Mouse (Mus musculus) limb, embryonic 15.5 days (tissue): Measurements from ENCODE around the gene Dpp7. TPM values are rescaled to one million over a fixed set of nuclear protein-coding genes. Genes with fewer than 3 reads are reported as not detected.

Source experiments
- ATAC-seq: fragments of 200-750 bp; cut with Nextera tagmentation; 2 replicates; pipeline ENCODE4 v1.8.0; 2017; ENCODE audit warnings: low read depth, moderate TSS enrichment; ENCODE audit not compliant: insufficient number of reproducible peaks, low FRiP score, low TSS enrichment
- H3K27ac ChIP-seq: fragments of 300-500 bp; sonication (generic); 2 replicates; pipeline ENCODE4 v1.5.1; 2015; ENCODE audit warnings: moderate library complexity, mild to moderate bottlenecking, inconsistent platforms
- H3K27me3 ChIP-seq: fragments of 300-500 bp; sonication (generic); 2 replicates; pipeline ENCODE4 v1.6.1; 2015; ENCODE audit warnings: inconsistent platforms
- H3K36me3 ChIP-seq: fragments of 300-500 bp; sonication (generic); 2 replicates; pipeline ENCODE4 v1.6.1; 2015; ENCODE audit warnings: inconsistent platforms
- H3K4me1 ChIP-seq: fragments of 300-500 bp; sonication (generic); 2 replicates; pipeline ENCODE4 v1.6.1; 2015; ENCODE audit warnings: inconsistent platforms
- H3K4me2 ChIP-seq: fragments of 300-500 bp; sonication (generic); 2 replicates; pipeline ENCODE4 v1.6.1; 2015; ENCODE audit warnings: mild to moderate bottlenecking, inconsistent platforms
- H3K4me3 ChIP-seq: fragments of 300-500 bp; sonication (generic); 2 replicates; pipeline ENCODE4 v1.5.1; 2015; ENCODE audit warnings: mild to moderate bottlenecking, inconsistent platforms
- H3K9ac ChIP-seq: fragments of 300-500 bp; sonication (generic); 2 replicates; pipeline ENCODE4 v1.6.1; 2015; ENCODE audit warnings: inconsistent platforms
- H3K9me3 ChIP-seq: fragments of 300-500 bp; sonication (generic); 2 replicates; pipeline ENCODE4 v1.6.1; 2016; ENCODE audit warnings: inconsistent platforms
- WGBS: fragments of 180-500 bp; shearing (Covaris S2); methylation state at CpG from one replicate; pipeline ENCODE4 v1.1.7; 2015; 5-methylcytosine and 5-hydroxymethylcytosine counted together
- polyA plus RNA-seq: library from polyadenylated mRNA; unstranded; fragments of >200 nt; fragmentation: Nextera tagmentation; extraction: Ambion mirVana; gene quantifications from 2 replicates; pipeline ENCODE4 v1.2.1, GENCODE M21; 2015

Gene Dpp7
- polyA plus RNA-seq, 1 experiment from 2014 or later: 24.0 TPM

DNA sequence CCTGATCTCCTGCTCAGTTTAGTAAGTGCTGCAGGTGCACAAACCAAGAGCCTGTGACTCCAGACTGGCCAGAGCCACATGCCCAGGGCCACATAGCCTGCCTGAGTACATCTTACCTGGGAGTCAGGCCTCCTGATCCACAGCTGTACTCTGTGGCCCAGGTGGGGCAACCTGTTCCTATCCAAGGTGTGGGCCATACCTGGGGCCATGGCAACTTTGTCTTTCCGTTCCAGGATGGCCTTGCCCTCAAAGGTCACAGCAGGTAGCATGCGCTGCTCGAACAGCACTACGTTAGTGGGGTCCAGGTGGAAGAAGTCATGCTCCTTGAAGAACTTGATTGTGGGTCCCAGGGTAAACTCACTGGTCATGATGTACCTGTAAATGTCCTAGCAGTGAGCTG lies 8.2 kb upstream of the Dpp7 start:
- Histone ChIP-seq H3K36me3 (peaks cover 7% of the 10 kb centered on the region; the same call in 1 of the 2 replicates), H3K4me1 (peaks cover 3% of the 10 kb centered on the region), H3K4me2 (peak overlapping the region; percentile 97; the same call in 1 of the 2 replicates), H3K9ac (no peak overlapping the region), H3K27me3 (peaks cover 23% of the 10 kb centered on the region), H3K27ac (no peak overlapping the region), H3K9me3 (no peaks in the 10 kb centered on the region), H3K4me3 (peak overlapping the region; percentile 63; the same call in 1 of the 2 replicates)
- ATAC-seq: no peak
- WGBS: 87% methylated on average over 4 of the region's 4 CpGs

DNA sequence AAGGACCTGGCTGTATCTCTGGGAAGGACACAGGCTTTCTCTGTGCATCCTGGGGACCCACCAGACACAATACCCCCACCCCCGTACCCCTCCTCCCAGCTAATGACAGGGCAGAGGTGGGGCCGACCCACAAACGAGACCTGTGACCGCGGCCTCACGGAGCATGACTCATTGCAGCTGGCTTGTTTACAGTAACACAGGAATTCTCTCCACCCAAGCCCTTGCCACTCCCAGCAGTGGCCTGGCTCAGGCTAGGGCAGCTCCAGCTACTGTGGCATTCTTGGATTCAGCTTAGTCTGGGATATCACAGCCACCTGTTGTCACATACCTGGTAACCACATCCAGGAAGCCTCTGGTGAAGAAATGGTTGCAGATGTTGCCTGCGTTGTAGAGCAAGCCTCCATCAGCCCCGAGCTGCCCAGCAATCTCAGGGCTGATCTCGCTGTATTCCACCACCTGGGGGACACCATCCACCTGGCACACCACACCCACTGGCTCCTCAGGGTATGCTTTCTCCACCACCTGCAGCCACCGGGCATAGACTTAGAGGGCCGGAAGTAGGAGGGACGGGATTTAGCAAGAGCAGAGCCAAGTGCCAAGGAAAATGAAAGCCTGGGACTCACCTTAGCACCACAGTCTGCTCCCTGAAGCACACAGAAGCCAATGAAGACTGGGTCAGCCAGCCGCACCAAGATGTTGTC lies 7.5 kb upstream of the Dpp7 start:
- H3K9me3 ChIP-seq: no peaks in the 10 kb centered on the region
- no peak overlapping the region for H3K4me2 ChIP-seq
- H3K4me1 ChIP-seq: peaks cover 3% of the 10 kb centered on the region
- H3K4me3 ChIP-seq: no peak overlapping the region
- H3K9ac ChIP-seq: no peak overlapping the region
- no peak overlapping the region for H3K27ac ChIP-seq
- 48% methylated on average over 13 of the region's 13 CpGs for WGBS
- peaks cover 21% of the 10 kb centered on the region for H3K27me3 ChIP-seq
- H3K36me3 ChIP-seq: peaks cover 7% of the 10 kb centered on the region; the same call in 1 of the 2 replicates
- ATAC-seq: no peak

DNA sequence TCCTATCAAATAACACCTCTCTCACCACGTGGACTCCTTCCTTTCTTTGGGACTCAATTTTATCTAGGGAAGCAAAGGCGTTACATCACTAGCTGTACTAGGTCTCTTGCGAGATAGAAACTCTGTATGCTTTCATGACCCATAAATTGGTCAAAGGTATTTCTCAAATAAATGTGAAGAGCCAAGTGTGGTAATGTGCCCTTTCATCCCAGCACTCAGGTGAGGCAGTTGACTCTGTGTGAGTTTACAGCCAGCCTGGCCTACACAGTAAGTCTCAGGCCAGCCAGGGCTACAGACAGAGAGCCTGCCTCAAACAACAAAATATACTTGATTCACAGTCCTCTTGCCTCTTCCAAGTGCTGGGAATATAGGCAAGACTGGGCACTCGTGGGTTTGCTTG lies 3.7 kb upstream of the Dpp7 start:
- Histone ChIP-seq H3K27ac (no peak overlapping the region), H3K36me3 (peaks cover 7% of the 10 kb centered on the region; the same call in 1 of the 2 replicates), H3K4me3 (no peak overlapping the region), H3K4me2 (no peak overlapping the region), H3K9me3 (no peaks in the 10 kb centered on the region), H3K4me1 (peaks cover 21% of the 10 kb centered on the region), H3K9ac (no peak overlapping the region), H3K27me3 (peaks cover 10% of the 10 kb centered on the region)
- WGBS: 76% methylated on average over 4 of the region's 4 CpGs
- no peak for ATAC-seq

DNA sequence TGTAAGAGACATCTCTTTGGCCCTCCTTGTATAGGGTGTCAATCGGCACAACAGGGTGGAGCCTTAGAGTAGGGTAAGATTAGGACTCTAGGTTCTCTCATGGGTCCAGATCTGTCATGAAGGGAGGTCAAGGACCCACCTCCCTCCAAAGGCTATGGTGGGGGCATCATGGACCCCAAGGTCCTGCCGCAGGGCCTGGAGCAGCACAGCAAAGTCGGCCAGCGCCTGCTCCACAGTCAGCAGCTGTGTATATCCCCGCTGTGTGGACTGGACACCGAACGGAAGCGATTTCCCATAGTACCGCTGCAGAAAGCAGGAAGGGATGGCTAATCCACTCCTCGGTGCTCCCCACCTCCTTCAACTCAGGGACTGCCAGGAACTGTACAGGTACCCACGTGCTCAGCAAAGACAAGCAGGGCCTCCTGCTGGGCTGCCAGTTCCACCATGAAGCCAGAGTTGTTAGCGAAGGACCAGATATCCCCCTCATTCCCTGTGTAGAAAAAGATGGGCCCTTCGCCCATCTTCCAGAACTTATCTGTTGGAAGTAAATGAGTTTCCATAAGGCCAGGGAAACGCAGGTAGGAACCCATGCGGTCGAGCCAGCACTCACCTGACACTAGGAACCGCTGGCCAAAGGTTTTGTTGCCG lies 616 bp downstream of the Dpp7 start:
- WGBS: 36% methylated on average over 18 of the region's 18 CpGs
- Histone ChIP-seq H3K27ac (no peak overlapping the region), H3K4me2 (peak overlapping the region; percentile 88), H3K36me3 (peaks cover 34% of the 10 kb centered on the region), H3K9ac (peak overlapping the region; percentile 44), H3K9me3 (no peaks in the 10 kb centered on the region), H3K27me3 (no peaks in the 10 kb centered on the region), H3K4me3 (peak overlapping the region; percentile 56), H3K4me1 (peaks cover 21% of the 10 kb centered on the region)
- no peak for ATAC-seq

DNA sequence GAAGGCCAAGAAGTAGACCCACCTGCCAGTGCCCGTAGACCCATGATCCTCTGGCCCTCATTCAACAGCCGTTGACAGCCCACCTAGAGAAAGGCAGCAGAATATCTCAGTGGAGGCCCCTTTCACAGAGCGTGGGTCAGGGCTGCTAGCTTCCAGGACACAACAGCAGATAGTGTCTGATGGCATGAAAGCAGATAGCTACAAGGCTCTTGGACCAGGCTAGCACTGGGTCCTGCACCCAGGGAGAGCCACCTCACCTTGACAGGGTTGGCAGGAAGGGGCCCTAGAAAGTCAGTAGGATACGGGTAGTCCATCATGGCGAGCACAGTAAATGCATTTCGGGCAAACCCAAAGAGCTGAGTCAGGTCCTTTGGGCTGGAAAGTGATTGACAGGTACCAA lies 1.9 kb downstream of the Dpp7 start:
- H3K27me3 ChIP-seq: no peaks in the 10 kb centered on the region
- no peak overlapping the region for H3K27ac ChIP-seq
- no peak overlapping the region for H3K4me2 ChIP-seq
- H3K4me3 ChIP-seq: no peak overlapping the region
- peaks cover 45% of the 10 kb centered on the region for H3K36me3 ChIP-seq
- H3K9me3 ChIP-seq: no peaks in the 10 kb centered on the region
- no peak overlapping the region for H3K9ac ChIP-seq
- 85% methylated on average over 6 of the region's 6 CpGs for WGBS
- no peak for ATAC-seq
- peaks cover 21% of the 10 kb centered on the region for H3K4me1 ChIP-seq

DNA sequence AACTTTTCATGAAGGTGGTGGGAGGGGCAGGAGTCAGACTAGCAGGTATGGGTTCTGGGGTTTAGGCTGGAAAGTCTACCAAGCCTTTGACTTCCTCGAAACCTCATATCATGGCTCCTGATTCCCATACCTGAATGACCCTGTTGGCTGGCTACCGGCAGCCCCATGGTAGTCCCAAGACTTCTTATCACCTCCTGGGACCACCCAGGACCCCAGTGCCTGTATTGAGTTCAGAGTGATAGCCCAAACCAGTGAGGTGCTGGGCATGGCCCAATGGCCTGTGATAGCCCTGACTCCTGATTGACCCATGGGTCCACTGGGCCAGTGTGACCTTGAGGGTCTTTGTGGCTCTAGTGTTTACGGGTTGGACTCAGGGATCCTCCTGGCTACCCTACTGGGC lies 5.5 kb downstream of the Dpp7 start:
- Histone ChIP-seq H3K4me3 (no peak overlapping the region), H3K4me1 (peaks cover 8% of the 10 kb centered on the region), H3K4me2 (no peak overlapping the region), H3K9ac (no peak overlapping the region), H3K27ac (no peak overlapping the region), H3K36me3 (peaks cover 77% of the 10 kb centered on the region), H3K27me3 (no peaks in the 10 kb centered on the region), H3K9me3 (no peaks in the 10 kb centered on the region)
- 97% methylated on average over 3 of the region's 3 CpGs for WGBS
- ATAC-seq: no peak

DNA sequence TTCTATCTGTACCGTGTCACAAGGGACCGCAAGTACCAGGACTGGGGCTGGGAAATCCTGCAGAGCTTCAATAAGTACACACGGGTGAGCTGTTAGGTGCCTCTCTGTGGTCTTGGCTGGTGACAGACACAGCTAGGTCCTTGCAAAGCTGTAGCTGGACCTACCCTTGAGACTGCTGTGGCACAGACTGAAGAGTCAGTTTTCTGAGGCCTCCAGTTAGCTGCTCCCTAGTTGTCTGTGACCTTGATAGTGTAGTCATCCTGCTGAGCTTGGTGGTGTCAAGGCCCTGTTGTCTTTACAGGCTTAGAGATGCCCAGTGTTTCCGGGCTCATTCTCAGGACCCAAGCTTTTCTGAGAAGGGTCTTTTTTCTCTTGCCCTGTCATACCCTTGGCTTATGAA lies 6.7 kb downstream of the Dpp7 start:
- ATAC-seq: no peak

DNA sequence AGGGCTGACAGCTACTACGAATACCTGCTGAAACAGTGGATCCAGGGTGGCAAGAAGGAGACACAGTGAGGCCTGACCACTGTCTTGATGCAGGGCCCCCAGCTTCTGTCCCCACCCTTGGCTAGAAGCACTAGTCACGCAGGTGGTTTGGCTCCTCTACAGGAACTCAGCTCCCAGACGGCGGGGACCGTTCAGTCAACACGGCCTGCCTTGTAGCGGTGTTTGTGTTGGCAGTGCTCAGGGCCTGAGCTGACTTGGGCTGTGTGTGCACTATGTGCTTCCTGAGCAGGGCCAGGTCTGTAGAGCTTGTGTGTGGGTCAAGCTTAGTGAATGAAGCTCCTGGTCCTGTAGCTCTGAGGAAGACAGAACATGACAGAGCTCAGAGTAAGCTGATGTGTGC lies 8.0 kb downstream of the Dpp7 start:
- Histone ChIP-seq H3K9ac (no peak overlapping the region), H3K27ac (no peak overlapping the region), H3K9me3 (no peaks in the 10 kb centered on the region), H3K4me2 (no peak overlapping the region), H3K27me3 (no peaks in the 10 kb centered on the region), H3K36me3 (peaks cover 94% of the 10 kb centered on the region), H3K4me1 (no peaks in the 10 kb centered on the region), H3K4me3 (no peak overlapping the region)
- ATAC-seq: no peak
- WGBS: 84% methylated on average over 7 of the region's 7 CpGs

More for the DNA sequence above, 6.7 kb downstream of the Dpp7 start:
- Histone ChIP-seq H3K4me3 (no peak overlapping the region), H3K27me3 (no peaks in the 10 kb centered on the region), H3K9ac (no peak overlapping the region), H3K36me3 (peaks cover 89% of the 10 kb centered on the region), H3K4me2 (no peak overlapping the region), H3K4me1 (no peaks in the 10 kb centered on the region), H3K27ac (no peak overlapping the region), H3K9me3 (no peaks in the 10 kb centered on the region)
- 89% methylated on average over 4 of the region's 4 CpGs for WGBS

DNA sequence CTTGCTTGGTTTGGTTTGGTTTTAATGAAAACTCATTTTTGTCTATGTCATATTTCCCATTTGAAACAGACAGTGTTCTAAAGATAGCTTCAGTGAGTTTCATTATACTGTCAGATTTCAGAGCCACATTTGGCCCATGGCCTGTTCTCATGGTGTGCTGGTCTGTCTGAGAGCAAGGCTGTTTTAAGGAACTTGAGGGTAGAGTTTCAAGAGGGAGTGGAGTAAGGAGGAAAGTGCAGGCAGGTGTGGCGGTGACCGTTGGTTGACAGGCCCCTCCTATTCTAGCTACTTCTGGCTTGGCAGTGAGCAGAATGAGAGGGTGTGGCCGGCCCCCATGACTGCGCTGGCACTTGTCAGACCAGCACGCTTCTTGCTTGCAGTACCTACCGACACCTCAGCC lies 17.9 kb downstream of the Dpp7 start:
- WGBS: 93% methylated on average over 6 of the region's 6 CpGs
- H3K4me2 ChIP-seq: no peak overlapping the region
- H3K4me1 ChIP-seq: peaks cover 10% of the 10 kb centered on the region
- H3K9ac ChIP-seq: no peak overlapping the region
- peaks cover 87% of the 10 kb centered on the region for H3K36me3 ChIP-seq
- no peak for ATAC-seq
- H3K9me3 ChIP-seq: no peaks in the 10 kb centered on the region
- H3K27me3 ChIP-seq: no peaks in the 10 kb centered on the region
- H3K27ac ChIP-seq: no peak overlapping the region
- H3K4me3 ChIP-seq: no peak overlapping the region

DNA sequence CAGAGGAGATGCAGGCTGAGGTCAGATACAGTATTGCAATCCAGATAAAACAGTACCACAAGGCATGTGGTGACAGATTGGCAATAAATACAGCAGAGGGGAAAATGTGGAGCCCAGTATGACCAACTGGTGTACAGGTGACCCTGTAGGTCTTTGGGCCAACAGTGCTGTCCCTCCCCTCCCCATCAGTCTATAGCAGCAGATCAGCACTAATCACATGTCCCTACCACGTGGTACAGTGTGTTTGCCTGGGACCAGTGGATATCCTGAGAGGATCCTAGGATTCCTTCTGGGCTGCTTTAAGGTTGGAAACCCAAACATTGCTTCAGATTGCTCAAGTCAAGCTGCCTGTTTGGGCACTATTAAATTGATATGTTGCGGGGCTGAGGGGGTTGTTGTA lies 22.6 kb downstream of the Dpp7 start:
- ATAC-seq: no peak

DNA sequence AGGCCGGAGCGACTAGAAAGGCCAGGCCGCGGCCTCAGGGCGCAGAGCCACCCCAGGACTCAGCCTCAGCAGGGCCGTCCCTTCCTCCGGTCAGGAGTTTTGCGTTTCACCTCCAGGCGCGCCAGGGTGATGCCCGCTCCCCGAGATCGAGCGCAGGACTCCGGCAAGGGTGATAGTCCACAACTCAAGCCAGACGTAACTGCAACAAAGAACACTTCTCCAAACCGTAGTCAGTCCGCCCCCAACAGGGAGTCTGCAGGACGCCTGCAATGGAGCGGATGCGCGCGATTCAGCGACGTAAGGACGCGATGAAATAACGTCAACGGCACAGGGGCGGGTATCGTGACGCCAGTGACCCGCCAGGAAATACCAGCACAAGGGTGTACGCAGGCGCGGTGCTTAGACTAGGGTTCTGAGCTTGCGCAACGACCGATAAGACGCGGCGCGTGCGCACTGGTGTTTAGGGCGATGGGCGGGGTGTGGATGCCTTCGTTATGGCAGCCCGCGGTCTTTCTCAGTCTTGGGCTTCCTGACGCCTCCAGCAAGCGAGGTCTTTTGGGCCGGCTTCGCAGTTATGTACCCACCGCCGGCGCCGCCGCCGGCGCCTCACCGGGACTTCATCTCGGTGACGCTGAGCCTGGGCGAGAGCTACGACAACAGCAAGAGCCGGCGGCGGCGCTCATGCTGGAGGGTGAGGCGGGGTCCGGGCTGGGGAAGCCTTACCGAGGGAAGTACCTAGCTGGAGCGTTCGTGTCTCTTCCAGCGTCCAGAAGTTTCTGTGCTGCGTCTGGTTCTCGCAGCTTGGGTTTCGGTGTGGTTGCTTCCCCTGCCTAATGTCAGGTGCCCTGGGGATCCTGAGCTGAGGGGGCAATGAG lies 23.6 kb downstream of the Dpp7 start, which contains the start of gene Man1b1:
Gene Man1b1, plus strand, starts transcription at position 53 of the 875 bp plus-strand sequence.
- peak within 1 kb of the TSS; percentile 85 for H3K9ac ChIP-seq
- no peaks in the 10 kb centered on the region for H3K27me3 ChIP-seq
- H3K36me3 ChIP-seq: peaks cover 38% of the 10 kb centered on the region
- peak within 1 kb of the TSS; percentile 81 for H3K27ac ChIP-seq
- ATAC-seq: peak; percentile 98
- H3K4me1 ChIP-seq: peaks cover 20% of the 10 kb centered on the region
- WGBS: under 1% methylated on average over 78 of the region's 78 CpGs
- H3K4me3 ChIP-seq: peak within 1 kb of the TSS; percentile 68
- peak within 1 kb of the TSS; percentile 89 for H3K4me2 ChIP-seq
- no peaks in the 10 kb centered on the region for H3K9me3 ChIP-seq

More for the DNA sequence above, 22.6 kb downstream of the Dpp7 start:
- 80% methylated on average over 2 of the region's 2 CpGs for WGBS
- H3K4me3 ChIP-seq: peak overlapping the region; percentile 68
- H3K27ac ChIP-seq: no peak overlapping the region
- H3K9me3 ChIP-seq: no peaks in the 10 kb centered on the region
- peaks cover 20% of the 10 kb centered on the region for H3K4me1 ChIP-seq
- peak overlapping the region; percentile 89 for H3K4me2 ChIP-seq
- no peaks in the 10 kb centered on the region for H3K27me3 ChIP-seq
- H3K36me3 ChIP-seq: peaks cover 48% of the 10 kb centered on the region
- peak overlapping the region; percentile 85; the same call in 1 of the 2 replicates for H3K9ac ChIP-seq
